Mouse (Mus musculus): ENCODE results near the gene Haao. TPM values are rescaled to one million over a fixed set of nuclear protein-coding genes. Genes with fewer than 3 reads are reported as not detected.

Haao gene
- polyA plus RNA-seq, 1 experiment from 2014 or later = 0.72 TPM

- Histone ChIP-seq H3K9ac (ENCODE audit: low read depth, low read length) (no peak overlapping the region), H3K4me1 (ENCODE audit: control insufficient read depth, insufficient read depth, low read length) (no peaks in the 10 kb centered on the region), H3K36me3 (ENCODE audit: control insufficient read depth, insufficient read depth, low read length) (no peaks in the 10 kb centered on the region; the same call in 1 of the 2 replicates), H3K4me2 (replicated peaks; ENCODE audit: low read depth, low read length) (no peak overlapping the region), H3K4me3 (ENCODE audit: low read length) (no peak overlapping the region), H3K9me3 (ENCODE audit: control insufficient read depth, low read length) (no peaks in the 10 kb centered on the region), H3K27me3 (ENCODE audit: control insufficient read depth, insufficient read depth, low read length) (no peaks in the 10 kb centered on the region), H3K27ac (ENCODE audit: low read depth, low read length) (no peak overlapping the region)
- 84% methylated on average over 9 of the region's 9 CpGs for WGBS
- no peak for ATAC-seq (ENCODE audit: low FRiP score, low TSS enrichment)
Measured at GRCm38 (mm10) chr17:83803987-83804386, 43.8 kb downstream of the Haao start.

GRCm38 (mm10) chr17:83799506-83800050, 48.2 kb downstream of the Haao start:
- H3K27me3 ChIP-seq (ENCODE audit: control insufficient read depth, insufficient read depth, low read length) = no peaks in the 10 kb centered on the region
- 94% methylated on average over 11 of the region's 11 CpGs for WGBS
- ATAC-seq (ENCODE audit: low FRiP score, low TSS enrichment) = no peak
- H3K9me3 ChIP-seq (ENCODE audit: control insufficient read depth, low read length) = no peaks in the 10 kb centered on the region
- no peak overlapping the region for H3K27ac ChIP-seq (ENCODE audit: low read depth, low read length)
- no peak overlapping the region for H3K4me2 ChIP-seq (replicated peaks; ENCODE audit: low read depth, low read length)
- H3K9ac ChIP-seq (ENCODE audit: low read depth, low read length) = no peak overlapping the region
- no peaks in the 10 kb centered on the region for H3K4me1 ChIP-seq (ENCODE audit: control insufficient read depth, insufficient read depth, low read length)
- H3K36me3 ChIP-seq (ENCODE audit: control insufficient read depth, insufficient read depth, low read length) = no peaks in the 10 kb centered on the region; the same call in 1 of the 2 replicates
- H3K4me3 ChIP-seq (ENCODE audit: low read length) = no peak overlapping the region

- H3K27ac ChIP-seq (ENCODE audit: low read depth, low read length) = no peak overlapping the region
- no peaks in the 10 kb centered on the region for H3K27me3 ChIP-seq (ENCODE audit: control insufficient read depth, insufficient read depth, low read length)
- no peak overlapping the region for H3K9ac ChIP-seq (ENCODE audit: low read depth, low read length)
- peaks cover 10% of the 10 kb centered on the region; the same call in 1 of the 2 replicates for H3K36me3 ChIP-seq (ENCODE audit: control insufficient read depth, insufficient read depth, low read length)
- no peak for ATAC-seq (ENCODE audit: low FRiP score, low TSS enrichment)
- no peaks in the 10 kb centered on the region for H3K9me3 ChIP-seq (ENCODE audit: control insufficient read depth, low read length)
- no peaks in the 10 kb centered on the region for H3K4me1 ChIP-seq (ENCODE audit: control insufficient read depth, insufficient read depth, low read length)
- no peak overlapping the region for H3K4me2 ChIP-seq (replicated peaks; ENCODE audit: low read depth, low read length)
- WGBS = 96% methylated on average over 17 of the region's 17 CpGs
- H3K4me3 ChIP-seq (ENCODE audit: low read length) = no peak overlapping the region
Measured at GRCm38 (mm10) chr17:83795121-83795520, 52.6 kb downstream of the Haao start.

GRCm38 (mm10) chr17:83792388-83792787, 55.4 kb downstream of the Haao start:
- no peak overlapping the region for H3K27ac ChIP-seq (ENCODE audit: low read depth, low read length)
- H3K27me3 ChIP-seq (ENCODE audit: control insufficient read depth, insufficient read depth, low read length) = no peaks in the 10 kb centered on the region
- no peaks in the 10 kb centered on the region for H3K4me1 ChIP-seq (ENCODE audit: control insufficient read depth, insufficient read depth, low read length)
- H3K4me3 ChIP-seq (ENCODE audit: low read length) = no peak overlapping the region
- no peaks in the 10 kb centered on the region for H3K9me3 ChIP-seq (ENCODE audit: control insufficient read depth, low read length)
- H3K36me3 ChIP-seq (ENCODE audit: control insufficient read depth, insufficient read depth, low read length) = peaks cover 10% of the 10 kb centered on the region; the same call in 1 of the 2 replicates
- no peak for ATAC-seq (ENCODE audit: low FRiP score, low TSS enrichment)
- H3K9ac ChIP-seq (ENCODE audit: low read depth, low read length) = no peak overlapping the region
- H3K4me2 ChIP-seq (replicated peaks; ENCODE audit: low read depth, low read length) = no peak overlapping the region
- WGBS = 85% methylated on average over 23 of the region's 23 CpGs

GRCm38 (mm10) chr17:83790158-83790557, 57.6 kb downstream of the Haao start:
- Histone ChIP-seq H3K4me2 (replicated peaks; ENCODE audit: low read depth, low read length) (no peak overlapping the region), H3K27ac (ENCODE audit: low read depth, low read length) (no peak overlapping the region), H3K9ac (ENCODE audit: low read depth, low read length) (no peak overlapping the region), H3K4me3 (ENCODE audit: low read length) (no peak overlapping the region), H3K36me3 (ENCODE audit: control insufficient read depth, insufficient read depth, low read length) (peaks cover 10% of the 10 kb centered on the region; the same call in 1 of the 2 replicates), H3K27me3 (ENCODE audit: control insufficient read depth, insufficient read depth, low read length) (no peaks in the 10 kb centered on the region), H3K9me3 (ENCODE audit: control insufficient read depth, low read length) (no peaks in the 10 kb centered on the region), H3K4me1 (ENCODE audit: control insufficient read depth, insufficient read depth, low read length) (no peaks in the 10 kb centered on the region)
- no peak for ATAC-seq (ENCODE audit: low FRiP score, low TSS enrichment)
- 70% methylated on average over 5 of the region's 5 CpGs for WGBS

GRCm38 (mm10) chr17:83786418-83786817, 61.3 kb downstream of the Haao start:
- H3K4me3 ChIP-seq (ENCODE audit: low read length) = no peak overlapping the region
- H3K9ac ChIP-seq (ENCODE audit: low read depth, low read length) = no peak overlapping the region
- ATAC-seq (ENCODE audit: low FRiP score, low TSS enrichment) = no peak
- H3K27me3 ChIP-seq (ENCODE audit: control insufficient read depth, insufficient read depth, low read length) = no peaks in the 10 kb centered on the region
- H3K36me3 ChIP-seq (ENCODE audit: control insufficient read depth, insufficient read depth, low read length) = peaks cover 2% of the 10 kb centered on the region; the same call in 1 of the 2 replicates
- WGBS = 93% methylated on average over 6 of the region's 6 CpGs
- no peaks in the 10 kb centered on the region for H3K9me3 ChIP-seq (ENCODE audit: control insufficient read depth, low read length)
- no peaks in the 10 kb centered on the region for H3K4me1 ChIP-seq (ENCODE audit: control insufficient read depth, insufficient read depth, low read length)
- no peak overlapping the region for H3K27ac ChIP-seq (ENCODE audit: low read depth, low read length)
- H3K4me2 ChIP-seq (replicated peaks; ENCODE audit: low read depth, low read length) = no peak overlapping the region

GRCm38 (mm10) chr17:83782740-83783139, 65.0 kb downstream of the Haao start:
- Histone ChIP-seq H3K4me1 (ENCODE audit: control insufficient read depth, insufficient read depth, low read length) (no peaks in the 10 kb centered on the region), H3K27me3 (ENCODE audit: control insufficient read depth, insufficient read depth, low read length) (no peaks in the 10 kb centered on the region), H3K9ac (ENCODE audit: low read depth, low read length) (no peak overlapping the region), H3K4me2 (replicated peaks; ENCODE audit: low read depth, low read length) (no peak overlapping the region), H3K36me3 (ENCODE audit: control insufficient read depth, insufficient read depth, low read length) (no peaks in the 10 kb centered on the region), H3K27ac (ENCODE audit: low read depth, low read length) (no peak overlapping the region), H3K9me3 (ENCODE audit: control insufficient read depth, low read length) (no peaks in the 10 kb centered on the region), H3K4me3 (ENCODE audit: low read length) (no peak overlapping the region)
- no peak for ATAC-seq (ENCODE audit: low FRiP score, low TSS enrichment)
- WGBS = 90% methylated on average over 5 of the region's 5 CpGs

Other genes with a start within 250 kb of the Haao start
- gene Kcng3, start 216.1 kb downstream of the Haao start, polyA plus RNA-seq (2014; fragmentation: Nextera tagmentation; extraction: Ambion mirVana) = not detected in 2 replicates
- gene Mta3, start 141.8 kb downstream of the Haao start, polyA plus RNA-seq (2014; fragmentation: Nextera tagmentation; extraction: Ambion mirVana) = 38.6 and 42.6 TPM in 2 replicates

All from kidney, embryonic 14.5 days (tissue).